Mouse (Mus musculus) liver, postnatal 0 days (tissue): ENCODE results near the gene Bnip2. TPM values are rescaled to one million over a fixed set of nuclear protein-coding genes. Genes with fewer than 3 reads are reported as not detected.

ENCODE experiments used
- ATAC-seq: fragments of 200-750 bp; cut with Nextera tagmentation; 2 replicates; pipeline ENCODE4 v1.8.0; 2017; ENCODE audit warnings: mild to moderate bottlenecking, moderate library complexity
- DNase-seq: peaks from one replicate; pipeline ENCODE4 v3.0.0-alpha.2; 2016
- H3K27ac ChIP-seq: fragments of 300-500 bp; sonication (generic); 2 replicates; pipeline ENCODE4 v1.5.1; 2014; ENCODE audit warnings: antibody characterized with exemption, moderate library complexity, mild to moderate bottlenecking, low read depth
- H3K27me3 ChIP-seq: fragments of 300-500 bp; sonication (generic); 2 replicates; pipeline ENCODE4 v1.6.1; 2014; ENCODE audit warnings: low read length, control low read depth, mixed read lengths; ENCODE audit not compliant: insufficient read depth
- H3K36me3 ChIP-seq: fragments of 300-500 bp; sonication (generic); replicated peaks from 2 replicates; pipeline ENCODE4 v1.6.1; 2014; ENCODE audit warnings: mild to moderate bottlenecking, control low read depth, low read length, moderate library complexity, mixed read lengths; ENCODE audit not compliant: insufficient read depth
- H3K4me1 ChIP-seq: fragments of 300-500 bp; sonication (generic); 2 replicates; pipeline ENCODE4 v1.6.1; 2014; ENCODE audit warnings: antibody characterized with exemption, mild to moderate bottlenecking, control low read depth; ENCODE audit not compliant: insufficient read depth
- H3K4me2 ChIP-seq: fragments of 300-500 bp; sonication (generic); 2 replicates; pipeline ENCODE4 v1.6.1; 2014; ENCODE audit warnings: low read depth, mild to moderate bottlenecking, low read length, moderate library complexity, mixed read lengths
- H3K4me3 ChIP-seq: fragments of 300-500 bp; sonication (generic); 2 replicates; pipeline ENCODE4 v1.5.1; 2014; ENCODE audit warnings: low read depth, low read length
- H3K9ac ChIP-seq: fragments of 300-500 bp; sonication (generic); replicated peaks from 2 replicates; pipeline ENCODE4 v1.6.1; 2014; ENCODE audit warnings: mild to moderate bottlenecking, moderate library complexity
- H3K9me3 ChIP-seq: fragments of 300-500 bp; sonication (generic); 2 replicates; pipeline ENCODE4 v1.6.1; 2016; ENCODE audit warnings: mild to moderate bottlenecking, control low read depth, low read length, mixed read lengths
- CTCF ChIP-seq: sonication (generic); IDR thresholded peaks from 2 replicates; pipeline ENCODE4 v1.5.1; 2016; ENCODE audit warnings: antibody characterized with exemption, low read depth
- EP300 ChIP-seq: IDR thresholded peaks from 2 replicates; pipeline ENCODE4 v1.6.1; 2016; ENCODE audit warnings: antibody characterized with exemption, low read depth, mild to moderate bottlenecking
- WGBS: fragments of 180-500 bp; shearing (Covaris S2); extraction: QIAGEN DNeasy Blood & Tissue Kit; methylation state at CpG from one replicate; pipeline ENCODE4 v1.1.7; 2014; ENCODE audit not compliant: insufficient replicate concordance; 5-methylcytosine and 5-hydroxymethylcytosine counted together
- polyA plus RNA-seq: library from polyadenylated mRNA; unstranded; fragments of >200 nt; fragmentation: Nextera tagmentation; extraction: Ambion mirVana; gene quantifications from 2 replicates; pipeline ENCODE4 v1.2.1, GENCODE M21; 2015

The Bnip2 gene
- polyA plus RNA-seq, 1 experiment from 2014 or later: 42.5 TPM

GRCm38 (mm10) chr9:70047839-70048238, 58.6 kb downstream of the Bnip2 start:
- no peaks in the 10 kb centered on the region for H3K9me3 ChIP-seq
- H3K9ac ChIP-seq: no peak overlapping the region
- WGBS: 66% methylated on average over 3 of the region's 3 CpGs
- H3K27ac ChIP-seq: no peak overlapping the region
- DNase-seq (no peak), ATAC-seq (no peak)
- no peak overlapping the region for H3K4me3 ChIP-seq
- no peak for TF ChIP-seq EP300
- no peak for TF ChIP-seq CTCF
- H3K36me3 ChIP-seq: no peaks in the 10 kb centered on the region
- H3K4me1 ChIP-seq: peaks cover 5% of the 10 kb centered on the region
- peaks cover 8% of the 10 kb centered on the region; the same call in 1 of the 2 replicates for H3K27me3 ChIP-seq
- H3K4me2 ChIP-seq: no peak overlapping the region

DNA sequence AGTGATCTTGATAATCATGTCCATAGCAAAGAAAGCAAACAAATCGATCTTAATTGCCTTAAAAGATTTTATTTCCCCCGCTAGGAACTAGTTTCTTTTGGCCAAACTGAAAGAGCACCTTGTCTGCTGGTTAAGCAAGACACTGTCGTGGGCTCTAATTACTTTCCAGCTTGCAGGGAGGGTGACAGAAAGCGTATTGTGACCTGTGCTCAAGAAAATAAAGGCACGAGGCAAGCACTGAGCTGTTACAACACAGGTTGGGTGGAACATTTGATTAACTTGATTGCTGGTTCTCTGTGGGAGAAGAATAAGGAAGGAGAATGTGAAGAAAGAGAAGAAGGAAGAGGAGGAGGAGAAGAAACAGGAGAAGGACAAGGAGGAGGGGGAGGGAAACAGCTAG, 59.0 kb downstream of the Bnip2 start:
- H3K9ac ChIP-seq: no peak overlapping the region
- H3K27me3 ChIP-seq: peaks cover 8% of the 10 kb centered on the region; the same call in 1 of the 2 replicates
- WGBS: 58% methylated on average over 5 of the region's 5 CpGs
- H3K4me3 ChIP-seq: no peak overlapping the region
- no peaks in the 10 kb centered on the region for H3K36me3 ChIP-seq
- TF ChIP-seq EP300 (no peak), CTCF (no peak)
- no peak overlapping the region for H3K27ac ChIP-seq
- no peaks in the 10 kb centered on the region for H3K9me3 ChIP-seq
- DNase-seq (no peak), ATAC-seq (no peak)
- no peak overlapping the region for H3K4me2 ChIP-seq
- H3K4me1 ChIP-seq: peaks cover 5% of the 10 kb centered on the region

DNA sequence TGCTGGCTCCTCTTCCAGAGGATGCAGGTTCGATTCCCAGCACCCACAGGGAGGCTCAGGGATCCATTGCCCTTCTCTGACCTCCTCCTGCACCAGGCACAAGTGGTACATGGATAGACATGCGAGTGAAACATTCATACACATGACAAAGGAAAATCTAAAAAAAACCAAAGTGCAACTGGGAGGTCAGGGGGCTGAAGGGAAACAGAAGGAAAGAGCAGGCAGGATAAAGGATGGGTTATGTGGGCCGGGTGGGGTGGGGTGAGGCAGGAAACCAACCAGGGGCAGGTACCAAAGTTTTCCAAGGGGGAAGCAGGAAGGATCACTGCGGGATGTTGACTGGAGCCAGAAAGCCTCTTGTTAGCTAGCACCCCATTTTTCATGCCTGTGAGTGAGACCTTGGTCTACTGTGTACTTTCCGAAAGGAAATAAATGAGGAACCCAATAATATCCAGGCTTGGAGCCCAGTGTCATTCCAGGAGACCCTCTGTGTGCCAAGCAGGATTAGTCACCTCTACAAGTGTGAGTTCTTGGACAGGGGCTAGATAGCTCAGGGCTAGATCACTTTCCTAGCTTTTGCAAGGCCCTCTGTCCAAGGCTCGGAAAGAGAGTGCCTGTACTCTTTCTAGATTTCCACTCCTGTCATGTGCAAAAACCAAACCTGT, 59.6 kb downstream of the Bnip2 start:
- 65% methylated on average over 6 of the region's 6 CpGs for WGBS

GRCm38 (mm10) chr9:70049416-70049783, 60.1 kb downstream of the Bnip2 start:
- Histone ChIP-seq H3K9me3 (no peaks in the 10 kb centered on the region), H3K36me3 (no peaks in the 10 kb centered on the region), H3K4me2 (no peak overlapping the region), H3K27me3 (peaks cover 8% of the 10 kb centered on the region; the same call in 1 of the 2 replicates), H3K4me3 (no peak overlapping the region), H3K4me1 (peaks cover 5% of the 10 kb centered on the region), H3K9ac (no peak overlapping the region), H3K27ac (no peak overlapping the region)
- DNase-seq: no peak
- no peak for ATAC-seq
- no peak for TF ChIP-seq CTCF
- no peak for TF ChIP-seq EP300
- 47% methylated on average over 3 of the region's 3 CpGs for WGBS

More for the DNA sequence above, 59.6 kb downstream of the Bnip2 start:
- Histone ChIP-seq H3K4me3 (no peak overlapping the region), H3K4me1 (peaks cover 5% of the 10 kb centered on the region), H3K4me2 (no peak overlapping the region), H3K9me3 (no peaks in the 10 kb centered on the region), H3K36me3 (no peaks in the 10 kb centered on the region), H3K27ac (no peak overlapping the region), H3K9ac (no peak overlapping the region), H3K27me3 (peaks cover 8% of the 10 kb centered on the region; the same call in 1 of the 2 replicates)
- DNase-seq (no peak), ATAC-seq (no peak)
- TF ChIP-seq EP300: no peak
- TF ChIP-seq CTCF: no peak

GRCm38 (mm10) chr9:70049839-70050238, 60.6 kb downstream of the Bnip2 start:
- H3K27ac ChIP-seq: no peak overlapping the region
- DNase-seq: no peak

DNA sequence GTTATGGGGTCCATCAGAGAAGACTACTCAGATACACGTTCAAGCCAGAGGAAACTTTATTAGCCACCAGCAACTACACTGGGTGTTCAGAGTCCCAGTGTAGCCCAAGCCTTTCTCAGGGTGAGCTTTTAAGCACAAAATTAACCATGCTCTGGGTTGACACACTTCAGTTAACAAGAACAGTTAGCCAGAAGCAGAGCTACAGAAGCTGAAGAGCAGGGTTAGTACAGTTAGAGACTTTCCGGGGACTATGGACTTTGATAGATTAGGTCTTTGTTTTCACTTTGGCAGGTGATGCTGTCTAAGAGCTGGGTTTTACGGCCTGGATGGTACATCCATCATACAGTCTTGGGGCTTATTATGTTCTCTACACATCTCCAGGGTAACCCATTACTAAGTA, 63.5 kb downstream of the Bnip2 start:
- Histone ChIP-seq H3K4me1 (no peaks in the 10 kb centered on the region), H3K27me3 (peaks cover 8% of the 10 kb centered on the region; the same call in 1 of the 2 replicates), H3K27ac (no peak overlapping the region), H3K9me3 (no peaks in the 10 kb centered on the region), H3K4me2 (no peak overlapping the region), H3K4me3 (no peak overlapping the region), H3K9ac (no peak overlapping the region), H3K36me3 (no peaks in the 10 kb centered on the region)
- WGBS: 52% methylated on average over 3 of the region's 3 CpGs
- ATAC-seq (no peak), DNase-seq (no peak)
- TF ChIP-seq CTCF (no peak), EP300 (no peak)

More at GRCm38 (mm10) chr9:70049839-70050238, 60.6 kb downstream of the Bnip2 start:
- Histone ChIP-seq H3K9ac (no peak overlapping the region), H3K4me3 (no peak overlapping the region), H3K9me3 (no peaks in the 10 kb centered on the region), H3K4me1 (peaks cover 5% of the 10 kb centered on the region), H3K4me2 (no peak overlapping the region), H3K27me3 (peaks cover 8% of the 10 kb centered on the region; the same call in 1 of the 2 replicates), H3K36me3 (no peaks in the 10 kb centered on the region)
- ATAC-seq: no peak
- WGBS: 26% methylated on average over 8 of the region's 8 CpGs
- TF ChIP-seq EP300 (no peak), CTCF (no peak)
